Mouse (Mus musculus): ENCODE measurements around the gene Atg4c.

DNA sequence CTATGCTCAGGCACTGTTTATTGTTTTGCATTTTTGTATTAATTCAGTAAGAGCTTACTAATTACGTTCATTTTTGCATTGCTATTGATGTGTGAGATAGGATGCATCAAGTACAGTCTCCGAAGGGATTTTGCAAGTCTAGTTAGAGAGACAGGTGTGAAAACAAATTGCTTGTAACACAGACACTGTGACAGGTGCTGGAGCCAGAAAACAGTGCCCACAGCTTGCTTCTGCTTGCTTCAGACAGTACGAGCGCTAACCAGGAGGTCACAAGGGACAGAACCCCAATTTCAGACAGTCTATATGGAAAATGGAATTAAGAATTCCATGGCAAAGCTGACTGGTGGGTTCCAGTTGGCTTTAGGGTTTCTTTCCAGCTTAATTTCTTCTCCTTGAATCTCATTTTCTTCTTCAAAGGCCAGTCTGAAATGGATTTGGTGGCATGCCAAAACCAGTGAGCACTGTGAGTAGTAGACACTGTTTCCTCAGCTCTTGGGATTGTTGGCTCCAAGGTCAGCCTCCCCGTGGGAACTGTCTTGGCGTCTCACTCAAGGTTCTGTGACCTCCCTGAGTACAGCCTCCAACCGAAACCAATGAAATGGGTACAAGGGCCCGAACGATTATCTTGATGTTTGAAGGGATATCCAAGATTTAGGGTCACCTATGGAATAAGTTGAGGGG, 11.9 kb upstream of the Atg4c start:
- no peak for TF ChIP-seq EP300 (IDR thresholded peaks at IDR 0.05; ENCODE audit: low read depth in 1 of 2, low read length in 2 of 2)
- TF ChIP-seq ELF1 (IDR thresholded peaks at IDR 0.05; ENCODE audit: low read depth, low read length): no peak
- TF ChIP-seq CTCF (IDR thresholded peaks at IDR 0.05 in 2 of 3, conservative IDR thresholded peaks at IDR 0.05 in 1 of 3; ENCODE audit: control insufficient read depth in 1 of 3, insufficient read depth in 1 of 3, low read depth in 2 of 3, low read length in 3 of 3, poor library complexity in 1 of 3, severe bottlenecking in 1 of 3): no peak
- TF ChIP-seq MAFK (IDR thresholded peaks at IDR 0.05; ENCODE audit: borderline replicate concordance, low read depth, low read length): no peak
